Mouse (Mus musculus) kidney, embryonic 16.5 days (tissue): ENCODE measurements at regions not wholly inside any gene's neighbourhood (a gene's known extent, or its start where the extent isn't known, plus 50 kb on each side); places are given as distances from the start of the nearest gene placed in this dataset.

Experiments
- ATAC-seq: fragments of 200-750 bp; cut with Nextera tagmentation; 2 replicates; pipeline ENCODE4 v1.8.0; 2017; ENCODE audit warnings: moderate TSS enrichment; ENCODE audit not compliant: low FRiP score, low TSS enrichment
- H3K27ac ChIP-seq: fragments of 300-500 bp; sonication (generic); 2 replicates; pipeline ENCODE4 v1.5.1; 2014; ENCODE audit warnings: low read length
- H3K27me3 ChIP-seq: fragments of 300-500 bp; sonication (generic); 2 replicates; pipeline ENCODE4 v1.6.1; 2014; ENCODE audit warnings: low read length, control low read depth, mixed read lengths; ENCODE audit not compliant: insufficient read depth
- H3K36me3 ChIP-seq: fragments of 300-500 bp; sonication (generic); 2 replicates; pipeline ENCODE4 v1.6.1; 2014; ENCODE audit warnings: low read length, control low read depth, mixed read lengths; ENCODE audit not compliant: insufficient read depth
- H3K4me1 ChIP-seq: fragments of 300-500 bp; sonication (generic); 2 replicates; pipeline ENCODE4 v1.6.1; 2014; ENCODE audit warnings: low read length, control low read depth, mixed read lengths; ENCODE audit not compliant: insufficient read depth
- H3K4me2 ChIP-seq: fragments of 300-500 bp; sonication (generic); replicated peaks from 2 replicates; pipeline ENCODE4 v1.6.1; 2014; ENCODE audit warnings: low read depth, low read length
- H3K4me3 ChIP-seq: fragments of 300-500 bp; sonication (generic); 2 replicates; pipeline ENCODE4 v1.5.1; 2014; ENCODE audit warnings: mild to moderate bottlenecking, low read length
- H3K9ac ChIP-seq: fragments of 300-500 bp; sonication (generic); replicated peaks from 2 replicates; pipeline ENCODE4 v1.6.1; 2014; ENCODE audit warnings: low read length
- H3K9me3 ChIP-seq: fragments of 300-500 bp; sonication (generic); 2 replicates; pipeline ENCODE4 v1.6.1; 2016; ENCODE audit warnings: low read length, control low read depth
- WGBS: fragments of 180-500 bp; shearing (Covaris S2); extraction: QIAGEN DNeasy Blood & Tissue Kit; methylation state at CpG from one replicate; pipeline ENCODE4 v1.1.7; 2014; 5-methylcytosine and 5-hydroxymethylcytosine counted together

DNA sequence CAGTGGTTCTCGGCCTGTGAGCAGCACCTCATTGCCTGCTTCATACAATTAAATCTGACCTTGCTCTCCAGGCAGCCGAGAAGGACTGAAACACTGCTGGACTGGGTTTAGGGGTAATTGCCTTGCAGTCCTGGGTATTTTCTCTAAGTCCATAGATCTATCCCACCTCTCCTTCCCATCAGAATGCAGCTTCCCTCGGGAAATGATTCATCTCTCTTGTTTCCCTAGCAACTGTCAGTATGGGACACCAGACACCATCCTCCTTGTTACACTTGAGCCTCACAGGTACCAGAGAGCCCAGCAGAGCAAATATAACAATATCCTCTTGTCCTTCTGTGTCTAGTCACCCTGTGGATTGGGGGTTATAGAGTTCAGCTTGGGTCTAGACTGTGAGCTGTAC is 322.3 kb downstream of the Tcerg1l start:
- H3K27ac ChIP-seq, result no peak overlapping the region
- H3K9ac ChIP-seq, result no peak overlapping the region
- no peaks in the 10 kb centered on the region for H3K9me3 ChIP-seq
- H3K4me3 ChIP-seq, result no peak overlapping the region
- no peaks in the 10 kb centered on the region for H3K4me1 ChIP-seq
- 0 out of 2 replicates have a peak, but pooled peaks have one; percentile 9 for ATAC-seq
- H3K36me3 ChIP-seq, result no peaks in the 10 kb centered on the region
- 39% methylated on average over 3 of the region's 3 CpGs for WGBS
- H3K4me2 ChIP-seq, result no peak overlapping the region
- no peaks in the 10 kb centered on the region for H3K27me3 ChIP-seq

DNA sequence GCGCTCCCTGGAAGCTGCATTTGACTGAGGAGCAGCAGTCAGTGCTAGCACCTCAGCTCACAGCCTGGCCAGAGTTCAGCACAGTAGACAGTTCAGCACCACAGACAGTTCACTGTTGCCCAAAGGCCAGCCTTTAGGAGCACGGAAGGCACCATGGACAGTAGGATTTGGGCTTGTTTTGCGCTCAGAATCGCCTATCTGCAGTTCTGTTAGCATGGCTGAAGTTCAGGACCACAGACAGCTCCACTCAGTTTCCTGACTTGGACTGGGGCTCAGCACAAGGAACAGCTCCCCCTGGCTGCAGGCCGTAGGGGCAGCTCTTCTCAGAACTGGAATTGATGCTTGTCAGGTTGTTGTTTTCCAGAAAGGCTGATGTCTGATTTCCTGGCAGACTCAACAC is 313.6 kb downstream of the Tcerg1l start:
- Histone ChIP-seq H3K9ac (no peak overlapping the region), H3K4me1 (no peaks in the 10 kb centered on the region), H3K27me3 (no peaks in the 10 kb centered on the region), H3K9me3 (no peaks in the 10 kb centered on the region), H3K27ac (no peak overlapping the region), H3K36me3 (no peaks in the 10 kb centered on the region), H3K4me2 (no peak overlapping the region), H3K4me3 (no peak overlapping the region)
- 20% methylated on average over 5 of the region's 5 CpGs for WGBS
- peak; percentile 90 for ATAC-seq

DNA sequence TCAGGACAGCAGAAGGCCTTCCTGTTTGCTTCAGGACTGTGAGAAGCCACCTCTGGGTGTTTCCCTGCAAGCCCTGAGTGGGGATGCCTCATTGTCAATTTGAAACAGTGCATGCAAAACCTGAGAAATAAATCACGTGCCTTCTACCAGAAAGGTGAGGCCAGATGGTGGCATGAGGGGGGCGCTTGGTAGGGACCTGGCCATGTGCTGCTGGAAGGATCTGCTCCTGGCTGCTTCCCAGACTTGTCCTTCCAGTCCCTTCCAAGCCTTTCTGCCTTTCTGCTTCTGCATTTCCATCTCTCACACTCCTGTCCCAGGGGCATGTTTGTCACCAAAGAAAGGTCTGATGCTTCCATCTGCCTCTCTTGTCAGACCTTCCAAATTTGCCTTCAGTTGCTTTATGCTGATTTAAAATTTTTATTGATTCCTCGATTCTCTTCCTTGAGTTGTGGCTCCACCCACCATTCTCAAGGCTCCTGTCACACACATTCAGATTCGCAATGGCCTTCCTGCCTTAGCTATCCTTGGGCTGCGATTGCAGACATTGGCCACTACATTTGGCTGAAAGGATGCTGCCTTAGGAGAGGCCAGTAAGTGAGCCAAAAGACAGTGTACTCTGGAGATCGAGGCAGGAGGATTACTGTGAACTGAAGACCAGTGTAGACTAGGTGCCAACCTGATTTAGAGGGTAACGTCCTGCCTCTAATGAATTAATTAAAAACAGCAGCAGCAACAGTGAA is 289.9 kb downstream of the Tcerg1l start:
- Histone ChIP-seq H3K27me3 (no peaks in the 10 kb centered on the region), H3K27ac (no peak overlapping the region), H3K9ac (no peak overlapping the region), H3K4me1 (no peaks in the 10 kb centered on the region), H3K36me3 (no peaks in the 10 kb centered on the region), H3K9me3 (no peaks in the 10 kb centered on the region), H3K4me3 (no peak overlapping the region), H3K4me2 (no peak overlapping the region)
- 59% methylated on average over 7 of the region's 7 CpGs for WGBS
- no peak for ATAC-seq

DNA sequence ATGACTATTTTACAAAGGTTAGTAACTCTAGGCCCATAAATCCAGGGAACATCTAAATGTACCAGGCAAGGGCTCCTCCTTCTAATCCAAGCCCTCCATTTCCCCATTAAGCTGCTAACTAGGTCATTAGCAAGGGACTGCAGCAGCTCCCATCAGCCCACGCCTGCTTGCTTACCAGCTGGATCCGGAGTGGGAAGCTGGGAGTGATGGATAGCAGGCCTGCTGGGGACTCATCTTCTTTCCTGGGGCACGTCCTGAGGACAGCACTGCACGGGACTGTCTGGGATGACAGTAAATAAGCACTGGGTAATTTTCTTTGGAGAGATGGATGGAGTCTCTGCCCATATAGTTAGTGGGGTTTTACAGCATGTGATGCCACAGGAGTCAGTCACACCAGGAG is 276.0 kb downstream of the Tcerg1l start:
- Histone ChIP-seq H3K27me3 (no peaks in the 10 kb centered on the region), H3K36me3 (no peaks in the 10 kb centered on the region), H3K4me3 (no peak overlapping the region), H3K9ac (no peak overlapping the region), H3K27ac (no peak overlapping the region), H3K4me1 (no peaks in the 10 kb centered on the region), H3K9me3 (no peaks in the 10 kb centered on the region), H3K4me2 (no peak overlapping the region)
- 11% methylated on average over 4 of the region's 4 CpGs for WGBS
- no peak for ATAC-seq

DNA sequence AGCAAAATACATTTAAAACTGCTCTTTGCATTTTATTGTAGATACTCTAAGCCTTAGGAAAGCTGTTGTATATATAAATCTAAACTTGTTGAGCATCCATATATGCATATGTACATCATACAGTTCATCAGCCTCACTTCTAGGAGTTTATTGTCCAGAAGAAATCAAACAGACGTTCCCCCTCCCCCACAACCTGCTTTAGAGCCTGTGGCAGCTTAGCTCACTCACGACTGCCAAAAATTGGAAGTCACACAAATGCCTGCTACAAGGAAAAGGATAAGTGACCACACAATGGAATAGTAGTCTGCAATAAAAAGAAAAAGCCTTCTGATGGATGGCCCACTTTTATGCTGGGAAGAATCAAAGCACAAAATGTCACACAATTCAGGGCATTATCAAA is 267.8 kb downstream of the Tcerg1l start:
- Histone ChIP-seq H3K9ac (no peak overlapping the region), H3K4me3 (no peak overlapping the region), H3K27ac (no peak overlapping the region), H3K4me2 (no peak overlapping the region), H3K27me3 (no peaks in the 10 kb centered on the region), H3K4me1 (no peaks in the 10 kb centered on the region), H3K36me3 (no peaks in the 10 kb centered on the region), H3K9me3 (no peaks in the 10 kb centered on the region)
- WGBS, result 55% methylated on average over 2 of the region's 2 CpGs
- no peak for ATAC-seq

DNA sequence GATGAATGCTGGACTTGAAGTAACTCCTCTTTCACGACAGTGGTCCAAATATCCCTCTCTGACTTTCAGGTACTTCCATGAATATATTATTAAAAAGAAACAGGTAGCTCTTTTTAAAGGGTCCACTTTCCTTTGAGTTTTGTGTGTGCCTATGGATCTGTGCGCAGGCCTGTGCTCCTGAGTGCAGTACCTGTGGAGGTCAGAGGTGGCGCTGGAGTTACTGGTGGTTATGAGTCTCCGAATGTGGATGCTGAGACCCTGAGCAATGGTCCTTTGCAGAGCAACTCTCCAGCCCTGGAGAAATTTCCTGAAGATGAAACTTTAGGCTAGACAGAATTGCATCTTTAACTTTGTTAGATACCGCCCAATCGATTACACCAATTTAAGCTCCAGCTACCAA is 264.1 kb downstream of the Tcerg1l start:
- no peak overlapping the region for H3K4me3 ChIP-seq
- H3K27ac ChIP-seq, result no peak overlapping the region
- no peaks in the 10 kb centered on the region for H3K4me1 ChIP-seq
- H3K27me3 ChIP-seq, result no peaks in the 10 kb centered on the region
- H3K9me3 ChIP-seq, result no peaks in the 10 kb centered on the region
- ATAC-seq, result no peak
- WGBS, result 88% methylated on average over 6 of the region's 6 CpGs
- H3K36me3 ChIP-seq, result no peaks in the 10 kb centered on the region
- H3K4me2 ChIP-seq, result no peak overlapping the region
- H3K9ac ChIP-seq, result no peak overlapping the region

DNA sequence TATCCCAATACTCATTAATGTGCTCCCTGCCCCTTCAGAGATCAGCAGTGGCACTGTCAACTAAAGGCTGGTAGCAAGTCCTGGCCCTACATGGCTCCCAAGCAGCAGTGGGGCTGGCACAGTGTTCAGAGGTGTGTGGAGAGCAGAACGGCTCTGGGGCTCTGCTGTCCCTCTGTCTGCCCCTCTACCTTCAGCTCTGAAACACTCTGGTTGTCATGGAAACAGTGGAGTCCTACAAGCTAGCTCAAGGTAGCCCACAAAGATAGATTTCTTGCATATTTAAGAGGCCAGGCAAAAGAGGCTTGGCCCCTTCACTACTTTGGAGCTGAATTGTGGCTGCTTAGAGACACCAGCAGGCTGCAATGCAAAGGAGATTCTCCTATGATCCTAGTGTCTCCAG is 259.6 kb downstream of the Tcerg1l start:
- 47% methylated on average over 1 of the region's 1 CpGs for WGBS
- no peaks in the 10 kb centered on the region for H3K9me3 ChIP-seq
- H3K4me1 ChIP-seq, result no peaks in the 10 kb centered on the region
- no peaks in the 10 kb centered on the region for H3K36me3 ChIP-seq
- no peak for ATAC-seq
- H3K9ac ChIP-seq, result no peak overlapping the region
- H3K27me3 ChIP-seq, result no peaks in the 10 kb centered on the region
- H3K4me3 ChIP-seq, result no peak overlapping the region
- no peak overlapping the region for H3K4me2 ChIP-seq
- H3K27ac ChIP-seq, result no peak overlapping the region

DNA sequence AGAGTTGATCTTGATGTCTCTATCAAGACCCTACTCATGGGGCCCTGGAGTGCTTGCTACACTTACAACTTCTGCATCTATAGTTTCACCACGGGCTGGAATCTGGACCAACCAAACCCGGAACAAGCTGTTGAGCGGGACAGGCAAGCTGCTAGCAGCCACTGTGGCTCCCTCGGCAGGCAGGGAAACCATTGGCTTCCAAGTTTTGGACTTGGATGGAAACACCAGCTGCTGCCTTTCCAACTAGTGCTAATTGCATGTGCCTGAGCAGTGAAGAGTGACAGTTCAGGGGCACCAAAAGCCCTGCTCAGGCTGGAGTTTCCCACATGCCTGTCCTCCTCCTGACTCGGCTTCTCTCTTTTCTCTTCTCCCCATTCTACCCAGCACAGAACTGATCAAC is 257.8 kb downstream of the Tcerg1l start:
- Histone ChIP-seq H3K4me3 (no peak overlapping the region), H3K4me1 (no peaks in the 10 kb centered on the region), H3K9me3 (no peaks in the 10 kb centered on the region), H3K36me3 (no peaks in the 10 kb centered on the region), H3K27me3 (no peaks in the 10 kb centered on the region), H3K4me2 (no peak overlapping the region), H3K9ac (no peak overlapping the region), H3K27ac (no peak overlapping the region)
- no peak for ATAC-seq
- 71% methylated on average over 5 of the region's 5 CpGs for WGBS

DNA sequence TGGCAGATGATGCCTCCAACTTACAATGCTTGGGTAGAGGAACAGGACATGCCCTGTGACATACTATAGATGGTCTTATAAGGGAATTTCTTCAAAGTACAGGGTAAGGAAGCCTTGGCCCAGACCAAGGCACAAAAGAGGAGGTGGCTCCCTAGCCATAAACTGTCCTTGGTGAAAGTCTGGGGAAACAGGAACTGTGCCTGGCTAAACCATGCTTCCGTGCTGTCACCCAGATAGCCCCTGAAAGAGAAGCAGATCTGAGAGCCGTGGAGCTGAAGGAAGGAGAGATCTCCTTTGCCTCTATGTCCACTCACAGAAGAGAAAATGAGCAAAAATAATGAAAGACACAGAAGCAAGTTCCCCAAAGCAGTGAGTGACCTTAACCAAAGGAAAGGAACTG is 248.0 kb downstream of the Tcerg1l start:
- no peak for ATAC-seq
- H3K4me1 ChIP-seq, result peaks cover 2% of the 10 kb centered on the region; the same call in 1 of the 2 replicates
- no peak overlapping the region for H3K27ac ChIP-seq
- no peak overlapping the region for H3K9ac ChIP-seq
- WGBS, result 66% methylated on average over 2 of the region's 2 CpGs
- H3K27me3 ChIP-seq, result no peaks in the 10 kb centered on the region
- H3K9me3 ChIP-seq, result no peaks in the 10 kb centered on the region
- no peaks in the 10 kb centered on the region for H3K36me3 ChIP-seq
- H3K4me2 ChIP-seq, result no peak overlapping the region
- no peak overlapping the region for H3K4me3 ChIP-seq

DNA sequence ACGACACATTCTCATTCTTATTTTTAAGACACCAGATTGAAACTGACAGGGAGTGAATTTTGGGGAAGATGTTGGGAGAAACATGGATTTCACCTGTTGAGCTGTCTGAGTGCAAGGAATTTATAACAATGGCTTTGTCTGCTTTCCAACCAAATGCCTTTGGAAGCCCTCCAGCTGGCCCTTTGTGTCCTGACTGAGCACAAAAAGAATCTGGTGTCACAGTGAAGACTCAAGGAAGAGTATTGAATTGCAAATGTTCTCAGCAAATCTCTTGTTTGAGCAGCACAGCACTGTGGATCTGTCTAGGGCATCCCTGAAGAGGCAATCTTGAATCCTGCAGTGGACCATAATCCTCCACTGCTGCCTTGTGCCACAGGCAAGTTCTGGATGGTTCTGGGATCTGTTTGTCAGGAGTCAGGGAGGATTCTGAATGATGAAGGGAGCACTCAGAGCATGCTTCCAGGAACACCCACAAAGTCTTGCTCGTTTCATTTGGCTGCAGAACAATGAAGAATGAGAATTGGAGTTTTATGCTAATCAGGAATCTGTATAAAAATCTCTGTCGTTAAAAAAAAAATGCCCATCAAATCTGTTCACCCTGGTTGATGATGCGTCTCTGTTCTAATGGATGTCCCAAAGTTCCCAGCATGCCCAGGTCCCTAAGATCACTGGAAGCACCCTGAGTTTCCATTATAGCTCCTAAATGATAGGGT is 243.9 kb downstream of the Tcerg1l start:
- peaks cover 2% of the 10 kb centered on the region; the same call in 1 of the 2 replicates for H3K4me1 ChIP-seq
- ATAC-seq, result no peak
- H3K9ac ChIP-seq, result no peak overlapping the region
- H3K27me3 ChIP-seq, result no peaks in the 10 kb centered on the region
- no peak overlapping the region for H3K4me3 ChIP-seq
- no peaks in the 10 kb centered on the region for H3K9me3 ChIP-seq
- WGBS, result 59% methylated on average over 4 of the region's 4 CpGs
- H3K27ac ChIP-seq, result no peak overlapping the region
- no peak overlapping the region for H3K4me2 ChIP-seq
- no peaks in the 10 kb centered on the region for H3K36me3 ChIP-seq
